Mouse (Mus musculus) mammary gland, adult 2 months (tissue): Measurements from ENCODE around the gene Wscd1. TPM values are rescaled to one million over a fixed set of nuclear protein-coding genes. Genes with fewer than 3 reads are reported as not detected.

ENCODE experiments used
- polyA plus RNA-seq: library from polyadenylated mRNA; depleted of rRNA; stranded (reverse); fragments of >200 nt; gene quantifications from 2 replicates; pipeline ENCODE4 v1.2.3, GENCODE M21; 2012; ENCODE audit warnings: low replicate concordance; rRNA removed

The Wscd1 gene
- polyA plus RNA-seq = 3.1 and 4.3 TPM in 2 replicates

DNA sequence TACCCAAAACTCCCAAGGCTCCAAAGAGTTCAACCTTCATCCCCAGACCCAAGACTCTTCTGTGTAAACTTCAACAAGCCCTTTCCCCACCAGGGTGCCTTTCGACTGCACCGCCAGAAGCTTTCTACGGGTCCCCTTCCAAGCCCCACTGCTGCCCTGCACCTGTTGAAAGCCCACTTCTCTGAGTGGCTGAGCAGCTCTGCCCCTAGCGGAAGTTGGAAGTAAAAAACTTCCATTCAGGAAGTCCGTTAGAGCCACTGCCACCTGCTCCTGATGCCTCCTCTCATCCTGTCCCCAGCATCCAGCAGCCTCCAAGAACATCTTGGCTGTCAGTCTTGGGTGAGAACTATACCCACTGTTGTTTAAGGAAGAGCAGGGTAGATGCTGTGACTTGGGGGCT, at the start of gene Wscd1:
Gene Wscd1, plus strand, starts transcription at position 250 of the 400 bp plus-strand sequence.

